In the genomic region with DNA sequence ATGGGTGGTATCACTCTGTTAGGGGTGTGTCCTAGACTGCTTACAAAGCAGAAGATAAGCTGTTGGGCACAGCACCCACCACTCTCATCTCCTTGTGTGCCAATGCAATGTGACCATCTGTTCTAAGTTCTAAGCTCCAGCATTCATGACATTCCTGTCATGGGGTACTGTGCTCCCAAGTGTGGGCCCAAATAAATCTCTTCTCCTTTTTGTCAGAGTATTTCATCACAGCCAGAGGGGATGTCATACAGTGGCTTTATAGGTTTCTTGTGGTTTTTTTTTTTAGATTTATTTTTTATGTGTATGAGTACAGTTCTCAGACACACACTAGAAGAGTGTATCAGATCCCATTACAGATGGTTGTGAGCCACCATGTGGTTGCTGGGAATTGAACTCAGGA, we compare ENCODE assay signal across 23 mouse cellular contexts. TPM values are rescaled to one million over a fixed set of nuclear protein-coding genes. Genes with fewer than 3 reads are reported as not detected.
DNase-seq lines count a peak whose midpoint lies in the region; ATAC-seq and TF ChIP-seq lines count a peak whose summit lies in the region.
"Had no signal": no experiment of that assay in that cellular context is flagged by ENCODE, and none has a peak within 500 bp of the region (broad histone marks: within the 10 kb centered on the region; RNA-seq: fewer than 3 reads in every experiment).

No protein-coding gene starts in this region.

- H3ac ChIP-seq in C2C12 (ENCODE audit: control insufficient read depth, insufficient read length, low read depth) = no peak overlapping the region

- peak; percentile 39 for ATAC-seq in common myeloid progenitor, adult 5-6 weeks (replicated peaks; ENCODE audit: low read depth, poor library complexity, severe bottlenecking)
- ATAC-seq in megakaryocyte progenitor cell, adult 5-6 weeks (replicated peaks; ENCODE audit: poor library complexity) = peak; percentile 60
- ATAC-seq: forebrain, embryonic 13.5 days; forebrain, embryonic 15.5 days; forebrain, postnatal 0 days had no signal

- no peaks in the 10 kb centered on the region for H3K79me2 ChIP-seq in C2C12 (ENCODE audit: control insufficient read depth, insufficient read depth)

- no peaks in the 10 kb centered on the region for H3K27me3 ChIP-seq in C2C12 (ENCODE audit: control insufficient read depth, insufficient read depth, insufficient read length)
- H3K27me3 ChIP-seq: embryonic facial prominence, embryonic 12.5 days; forebrain, embryonic 13.5 days; forebrain, embryonic 15.5 days had no signal

- no peak for TF ChIP-seq CTCF in C2C12 (IDR thresholded peaks at IDR 0.05; ENCODE audit: control insufficient read depth, insufficient read depth, insufficient read length)

- no peaks in the 10 kb centered on the region for H3K36me3 ChIP-seq in C2C12 (ENCODE audit: control insufficient read depth, insufficient read depth)
- H3K36me3 ChIP-seq: embryonic facial prominence, embryonic 10.5 days; embryonic facial prominence, embryonic 12.5 days; forebrain, embryonic 15.5 days had no signal

- intact Hi-C loops in heart, postnatal 36 days (cut with DNase I) = no loop called here

- no peaks in the 10 kb centered on the region for H3K79me3 ChIP-seq in C2C12 (ENCODE audit: low read depth)

- H3K4me3 ChIP-seq in C2C12 (ENCODE audit: insufficient read depth, poor library complexity, severe bottlenecking) = no peak overlapping the region
- H3K4me3 ChIP-seq: embryonic facial prominence, embryonic 10.5 days; embryonic facial prominence, embryonic 12.5 days; forebrain, embryonic 13.5 days; forebrain, embryonic 15.5 days had no signal

- peak; percentile 22 for DNase-seq in heart, adult 11 months
- no peak for DNase-seq in heart, postnatal 36 days
- no peak for DNase-seq in layer of hippocampus, adult 9-10 months (ENCODE audit: low spot score)
- no peak for DNase-seq in adrenal gland, postnatal 14 days
- DNase-seq in retina, embryonic 14.5 days (ENCODE audit: low spot score) = no peak
- DNase-seq: adrenal gland, adult 2 months; adrenal gland, postnatal 10 days; adrenal gland, postnatal 36 days; B cell, adult 2 months; cerebellum, adult 11 months; cerebellum, adult 18-20 months; cerebellum, adult 8-10 months; cerebellum, adult 9-11 months; cerebellum, postnatal 14 days; cerebellum, postnatal 36 days; forebrain, postnatal 0 days had no signal

TF ChIP-seq in C2C12, 6 proteins besides CTCF, POLR2A, EP300 and RAD21:
- TF ChIP-seq MYOG (IDR thresholded peaks at IDR 0.05; ENCODE audit: control insufficient read depth, extremely low read depth, insufficient read length) (no peak), CEBPB (IDR thresholded peaks at IDR 0.05; ENCODE audit: low read depth) (peak; percentile 28), FOSL1 (IDR thresholded peaks at IDR 0.05; ENCODE audit: insufficient read depth, low read length, poor library complexity, severe bottlenecking) (no peak)

RNA-seq across cellular contexts. Expression of gene Nfat5, which starts 24.1 kb away (rescaled TPM):
- 10 to 100 TPM; 26.4 to 29.3 TPM for total RNA-seq in heart, postnatal 36 days (2021)
- 13.6 TPM for polyA plus RNA-seq in C2C12 (2012; fragmentation: generic; extraction: Trizol)
- 16.0 and 35.4 TPM in 2 replicates for total RNA-seq in common myeloid progenitor, adult 5-6 weeks (2017)
- 30.1 and 32.3 TPM in 2 replicates for total RNA-seq in megakaryocyte progenitor cell, adult 5-6 weeks (2015)
- total RNA-seq in megakaryocyte progenitor cell, adult 5-6 weeks (2017) = 18.8 and 20.9 TPM in 2 replicates
- total RNA-seq in adrenal gland, postnatal 14 days (2021) = 108 and 110 TPM in 2 replicates
